Mouse (Mus musculus): Measurements from ENCODE around the gene Rnf215. TPM values are rescaled to one million over a fixed set of nuclear protein-coding genes. Genes with fewer than 3 reads are reported as not detected.

The Rnf215 gene
- polyA plus RNA-seq, 1 experiment, result 25.2 TPM

GRCm38 (mm10) chr11:4159808-4160708, 25.1 kb downstream of the Rnf215 start, which contains the start of the genes Ccdc157 and Sf3a1:
TSS of gene Ccdc157 (minus strand) at chr11:4160293.
TSS of gene Sf3a1 (plus strand) at chr11:4160350.
- DNase-seq, result peak; percentile 96
- 1% methylated on average over 54 of the region's 54 CpGs for WGBS

GRCm38 (mm10) chr11:4160758-4161480, 25.9 kb downstream of the Rnf215 start:
- peaks cover 17% of the 10 kb centered on the region; the same call in 1 of the 2 replicates for H3K4me1 ChIP-seq (ENCODE audit: control insufficient read depth, insufficient read depth, low read length)
- H3K27me3 ChIP-seq (replicated peaks; ENCODE audit: control insufficient read depth, insufficient read depth, low read length), result no peaks in the 10 kb centered on the region
- no peak for TF ChIP-seq POLR2A (IDR thresholded peaks at IDR 0.05; ENCODE audit: low read depth, low read length)
- TF ChIP-seq CTCF (conservative IDR thresholded peaks at IDR 0.05; ENCODE audit: insufficient read depth, insufficient read length, low read depth, low read length), result no peak
- H3K4me3 ChIP-seq (ENCODE audit: insufficient read depth, low read depth, low read length), result peak overlapping the region; percentile 88
- H3K36me3 ChIP-seq (ENCODE audit: control insufficient read depth, insufficient read depth, low read length), result peaks cover 1% of the 10 kb centered on the region; the same call in 1 of the 2 replicates
- no peak for DNase-seq
- 4% methylated on average over 15 of the region's 15 CpGs for WGBS
- peak overlapping the region; percentile 86 for H3K27ac ChIP-seq (ENCODE audit: insufficient read depth, low read depth, low read length)

More at GRCm38 (mm10) chr11:4159808-4160708, 25.1 kb downstream of the Rnf215 start, which contains the start of the genes Ccdc157 and Sf3a1:
- peak within 1 kb of the TSS; percentile 86 for H3K27ac ChIP-seq (ENCODE audit: insufficient read depth, low read depth, low read length)
- peak within 1 kb of the TSS; percentile 88 for H3K4me3 ChIP-seq (ENCODE audit: insufficient read depth, low read depth, low read length)
- no peaks in the 10 kb centered on the region for H3K27me3 ChIP-seq (replicated peaks; ENCODE audit: control insufficient read depth, insufficient read depth, low read length)
- peaks cover 17% of the 10 kb centered on the region; the same call in 1 of the 2 replicates for H3K4me1 ChIP-seq (ENCODE audit: control insufficient read depth, insufficient read depth, low read length)
- peaks cover 1% of the 10 kb centered on the region; the same call in 1 of the 2 replicates for H3K36me3 ChIP-seq (ENCODE audit: control insufficient read depth, insufficient read depth, low read length)
- TF ChIP-seq POLR2A (IDR thresholded peaks at IDR 0.05; ENCODE audit: low read depth, low read length), result peak; percentile 28
- TF ChIP-seq CTCF (conservative IDR thresholded peaks at IDR 0.05; ENCODE audit: insufficient read depth, insufficient read length, low read depth, low read length), result no peak

GRCm38 (mm10) chr11:4164701-4165100, 29.7 kb downstream of the Rnf215 start:
- no peak for DNase-seq
- no peak overlapping the region for H3K4me3 ChIP-seq (ENCODE audit: insufficient read depth, low read depth, low read length)
- 94% methylated on average over 2 of the region's 2 CpGs for WGBS
- TF ChIP-seq POLR2A (IDR thresholded peaks at IDR 0.05; ENCODE audit: low read depth, low read length) (no peak), CTCF (conservative IDR thresholded peaks at IDR 0.05; ENCODE audit: insufficient read depth, insufficient read length, low read depth, low read length) (no peak)
- H3K27ac ChIP-seq (ENCODE audit: insufficient read depth, low read depth, low read length), result no peak overlapping the region
- peaks cover 7% of the 10 kb centered on the region for H3K36me3 ChIP-seq (ENCODE audit: control insufficient read depth, insufficient read depth, low read length)
- no peaks in the 10 kb centered on the region for H3K27me3 ChIP-seq (replicated peaks; ENCODE audit: control insufficient read depth, insufficient read depth, low read length)
- peaks cover 8% of the 10 kb centered on the region; the same call in 1 of the 2 replicates for H3K4me1 ChIP-seq (ENCODE audit: control insufficient read depth, insufficient read depth, low read length)

GRCm38 (mm10) chr11:4166467-4167090, 31.6 kb downstream of the Rnf215 start:
- H3K27ac ChIP-seq (ENCODE audit: insufficient read depth, low read depth, low read length), result peak overlapping the region; percentile 59; the same call in 1 of the 2 replicates
- TF ChIP-seq POLR2A (IDR thresholded peaks at IDR 0.05; ENCODE audit: low read depth, low read length) (no peak), CTCF (conservative IDR thresholded peaks at IDR 0.05; ENCODE audit: insufficient read depth, insufficient read length, low read depth, low read length) (no peak)
- WGBS, result 68% methylated on average over 7 of the region's 7 CpGs
- peak; percentile 61 for DNase-seq
- H3K36me3 ChIP-seq (ENCODE audit: control insufficient read depth, insufficient read depth, low read length), result peaks cover 14% of the 10 kb centered on the region
- no peak overlapping the region for H3K4me3 ChIP-seq (ENCODE audit: insufficient read depth, low read depth, low read length)
- H3K27me3 ChIP-seq (replicated peaks; ENCODE audit: control insufficient read depth, insufficient read depth, low read length), result no peaks in the 10 kb centered on the region
- H3K4me1 ChIP-seq (ENCODE audit: control insufficient read depth, insufficient read depth, low read length), result no peaks in the 10 kb centered on the region

- 59% methylated on average over 5 of the region's 5 CpGs for WGBS
- Histone ChIP-seq H3K4me3 (ENCODE audit: insufficient read depth, low read depth, low read length) (no peak overlapping the region), H3K36me3 (ENCODE audit: control insufficient read depth, insufficient read depth, low read length) (peaks cover 17% of the 10 kb centered on the region), H3K27me3 (replicated peaks; ENCODE audit: control insufficient read depth, insufficient read depth, low read length) (no peaks in the 10 kb centered on the region), H3K27ac (ENCODE audit: insufficient read depth, low read depth, low read length) (no peak overlapping the region), H3K4me1 (ENCODE audit: control insufficient read depth, insufficient read depth, low read length) (no peaks in the 10 kb centered on the region)
- TF ChIP-seq POLR2A (IDR thresholded peaks at IDR 0.05; ENCODE audit: low read depth, low read length) (no peak), CTCF (conservative IDR thresholded peaks at IDR 0.05; ENCODE audit: insufficient read depth, insufficient read length, low read depth, low read length) (no peak)
- peak; percentile 67 for DNase-seq
Measured at GRCm38 (mm10) chr11:4174586-4174985, 39.6 kb downstream of the Rnf215 start.

GRCm38 (mm10) chr11:4177716-4178115, 42.7 kb downstream of the Rnf215 start:
- Histone ChIP-seq H3K27ac (ENCODE audit: insufficient read depth, low read depth, low read length) (no peak overlapping the region), H3K4me3 (ENCODE audit: insufficient read depth, low read depth, low read length) (no peak overlapping the region), H3K27me3 (replicated peaks; ENCODE audit: control insufficient read depth, insufficient read depth, low read length) (no peaks in the 10 kb centered on the region), H3K36me3 (ENCODE audit: control insufficient read depth, insufficient read depth, low read length) (peaks cover 9% of the 10 kb centered on the region), H3K4me1 (ENCODE audit: control insufficient read depth, insufficient read depth, low read length) (no peaks in the 10 kb centered on the region)
- WGBS, result 38% methylated on average over 4 of the region's 4 CpGs
- peak; percentile 40 for DNase-seq
- TF ChIP-seq CTCF (conservative IDR thresholded peaks at IDR 0.05; ENCODE audit: insufficient read depth, insufficient read length, low read depth, low read length), result no peak
- no peak for TF ChIP-seq POLR2A (IDR thresholded peaks at IDR 0.05; ENCODE audit: low read depth, low read length)
